Mouse (Mus musculus) cerebellum, adult 11-12 months (tissue): ENCODE data around the gene Phactr1.

Experiments
- DNase-seq: peaks from one replicate; pipeline ENCODE4 v3.0.0; 2022

Phactr1 gene

GRCm38 (mm10) chr13:42760907-42761544 is 80.6 kb downstream of the Phactr1 start:
- DNase-seq: no peak

- no peak for DNase-seq
These were observed 91.9 kb downstream of the Phactr1 start for GRCm38 (mm10) chr13:42772314-42772713.

GRCm38 (mm10) chr13:42774040-42774439 is 93.6 kb downstream of the Phactr1 start:
- DNase-seq: no peak

GRCm38 (mm10) chr13:42782151-42782550 is 101.7 kb downstream of the Phactr1 start:
- DNase-seq: no peak

- DNase-seq: no peak
These were observed 108.8 kb downstream of the Phactr1 start for GRCm38 (mm10) chr13:42789221-42789620.

GRCm38 (mm10) chr13:42792279-42792678 is 111.9 kb downstream of the Phactr1 start:
- DNase-seq: no peak

GRCm38 (mm10) chr13:42800523-42800922 is 120.1 kb downstream of the Phactr1 start:
- DNase-seq: no peak

GRCm38 (mm10) chr13:42804314-42804713 is 123.9 kb downstream of the Phactr1 start:
- no peak for DNase-seq

- no peak for DNase-seq
These were observed 132.3 kb downstream of the Phactr1 start for GRCm38 (mm10) chr13:42812762-42813161.

GRCm38 (mm10) chr13:42818378-42818777 is 138.0 kb downstream of the Phactr1 start:
- DNase-seq: peak; percentile 25

- DNase-seq: no peak
These were observed 140.1 kb downstream of the Phactr1 start for GRCm38 (mm10) chr13:42820513-42820912.

- no peak for DNase-seq
These were observed 141.1 kb downstream of the Phactr1 start for GRCm38 (mm10) chr13:42821426-42822106.

GRCm38 (mm10) chr13:42822545-42822944 is 142.1 kb downstream of the Phactr1 start:
- peak; percentile 54 for DNase-seq

GRCm38 (mm10) chr13:42823875-42824274 is 143.5 kb downstream of the Phactr1 start:
- DNase-seq: no peak

- DNase-seq: peak; percentile 29
These were observed 146.2 kb downstream of the Phactr1 start for GRCm38 (mm10) chr13:42826602-42827001.

GRCm38 (mm10) chr13:42828978-42829377 is 148.6 kb downstream of the Phactr1 start:
- DNase-seq: no peak

GRCm38 (mm10) chr13:42835441-42835840 is 155.0 kb downstream of the Phactr1 start:
- DNase-seq: no peak

- DNase-seq: no peak
These were observed 158.9 kb downstream of the Phactr1 start for GRCm38 (mm10) chr13:42839358-42839757.

- no peak for DNase-seq
These were observed 171.7 kb downstream of the Phactr1 start for GRCm38 (mm10) chr13:42852086-42852485.

- DNase-seq: no peak
These were observed 173.6 kb downstream of the Phactr1 start for GRCm38 (mm10) chr13:42853900-42854595.

GRCm38 (mm10) chr13:42866162-42866941 is 185.9 kb downstream of the Phactr1 start:
- DNase-seq: peak; percentile 34

- no peak for DNase-seq
These were observed 186.6 kb downstream of the Phactr1 start for GRCm38 (mm10) chr13:42867026-42867425.

- no peak for DNase-seq
These were observed 191.7 kb downstream of the Phactr1 start for GRCm38 (mm10) chr13:42872125-42872524.
